Mouse (Mus musculus) heart, postnatal 0 days (tissue): ENCODE data around the gene Ap3b2. TPM values are rescaled to one million over a fixed set of nuclear protein-coding genes. Genes with fewer than 3 reads are reported as not detected.

Source experiments
- ATAC-seq: fragments of 200-750 bp; cut with Nextera tagmentation; 2 replicates; pipeline ENCODE4 v1.8.0; 2017; ENCODE audit warnings: low read depth, moderate number of reproducible peaks, moderate library complexity; ENCODE audit not compliant: insufficient read depth
- DNase-seq: peaks from one replicate; pipeline ENCODE4 v3.0.0-alpha.2; 2016; ENCODE audit warnings: low spot score
- H3K27ac ChIP-seq: fragments of 300-500 bp; sonication (generic); 2 replicates; pipeline ENCODE4 v1.5.1; 2014; ENCODE audit warnings: low read depth, mild to moderate bottlenecking
- H3K27me3 ChIP-seq: fragments of 300-500 bp; sonication (generic); 2 replicates; pipeline ENCODE4 v1.6.1; 2014; ENCODE audit warnings: low read length, mixed read lengths; ENCODE audit not compliant: control insufficient read depth, insufficient read depth
- H3K36me3 ChIP-seq: fragments of 300-500 bp; sonication (generic); replicated peaks from 2 replicates; pipeline ENCODE4 v1.6.1; 2014; ENCODE audit warnings: low read length, mixed read lengths; ENCODE audit not compliant: control insufficient read depth, insufficient read depth
- H3K4me1 ChIP-seq: fragments of 300-500 bp; sonication (generic); 2 replicates; pipeline ENCODE4 v1.6.1; 2014; ENCODE audit warnings: antibody characterized with exemption; ENCODE audit not compliant: control insufficient read depth, insufficient read depth
- H3K4me2 ChIP-seq: fragments of 300-500 bp; sonication (generic); 2 replicates; pipeline ENCODE4 v1.6.1; 2014; ENCODE audit warnings: low read depth, mild to moderate bottlenecking, low read length, moderate library complexity
- H3K4me3 ChIP-seq: fragments of 300-500 bp; sonication (generic); 2 replicates; pipeline ENCODE4 v1.5.1; 2014; ENCODE audit warnings: low read depth, low read length
- H3K9ac ChIP-seq: fragments of 300-500 bp; sonication (generic); replicated peaks from 2 replicates; pipeline ENCODE4 v1.6.1; 2014; ENCODE audit warnings: low read depth, low read length, mixed read lengths
- H3K9me3 ChIP-seq: fragments of 300-500 bp; sonication (generic); replicated peaks from 2 replicates; pipeline ENCODE4 v1.6.1; 2016; ENCODE audit warnings: low read length; ENCODE audit not compliant: control insufficient read depth
- CTCF ChIP-seq: IDR thresholded peaks from 2 replicates; pipeline ENCODE4 v1.5.1; 2016; ENCODE audit warnings: antibody characterized with exemption, control low read depth, low read depth
- EP300 ChIP-seq: IDR thresholded peaks from 2 replicates; pipeline ENCODE4 v1.6.1; 2016; ENCODE audit warnings: antibody characterized with exemption, low read depth
- WGBS: fragments of 180-500 bp; shearing (Covaris S2); extraction: QIAGEN DNeasy Blood & Tissue Kit; methylation state at CpG from one replicate; pipeline ENCODE4 v1.1.7; 2014; 5-methylcytosine and 5-hydroxymethylcytosine counted together
- polyA plus RNA-seq: library from polyadenylated mRNA; unstranded; fragments of >200 nt; fragmentation: Nextera tagmentation; extraction: Ambion mirVana; gene quantifications from 2 replicates; pipeline ENCODE4 v1.2.1, GENCODE M21; 2015
- total RNA-seq: library from RNA; depleted of rRNA; stranded (reverse); fragments of >200 nt; gene quantifications from 2 replicates; pipeline ENCODE4 v1.2.3, GENCODE M21; 2014; ENCODE audit warnings: low replicate concordance

The Ap3b2 gene
- total and polyA plus RNA-seq, 2 experiments from 2014 or later: 0.40 TPM; not detected in 1

DNA sequence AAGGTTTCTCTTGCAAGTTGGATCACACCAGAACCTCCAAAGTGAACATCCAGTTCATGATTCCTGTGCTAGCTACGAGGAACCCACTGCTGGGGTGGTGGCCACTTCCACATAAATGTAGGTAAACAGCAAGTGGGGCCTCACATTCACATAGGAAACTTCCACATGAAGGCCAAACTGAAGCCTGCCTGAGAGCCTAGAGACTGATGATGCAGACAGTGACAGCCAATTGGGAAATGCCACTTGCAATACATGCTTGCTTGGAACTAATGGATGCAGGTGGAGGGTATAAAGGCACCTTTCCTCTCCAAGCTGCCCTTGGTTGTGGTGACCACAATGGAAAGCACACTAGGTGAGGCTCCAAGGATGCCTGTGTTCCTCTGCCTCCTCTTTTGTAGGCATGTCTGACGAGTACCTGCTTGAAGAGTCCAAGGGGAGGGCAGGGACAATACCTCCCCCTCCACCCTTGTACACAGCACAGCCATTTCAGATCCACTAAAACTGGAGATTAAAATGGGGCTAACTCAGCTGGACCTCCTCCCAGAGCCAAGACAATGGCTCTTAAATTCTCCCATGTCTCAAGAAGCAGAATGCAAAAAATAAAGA is 44.4 kb upstream of the Ap3b2 start:
- H3K36me3 ChIP-seq: peaks cover 93% of the 10 kb centered on the region
- WGBS: 70% methylated on average over 2 of the region's 2 CpGs

DNA sequence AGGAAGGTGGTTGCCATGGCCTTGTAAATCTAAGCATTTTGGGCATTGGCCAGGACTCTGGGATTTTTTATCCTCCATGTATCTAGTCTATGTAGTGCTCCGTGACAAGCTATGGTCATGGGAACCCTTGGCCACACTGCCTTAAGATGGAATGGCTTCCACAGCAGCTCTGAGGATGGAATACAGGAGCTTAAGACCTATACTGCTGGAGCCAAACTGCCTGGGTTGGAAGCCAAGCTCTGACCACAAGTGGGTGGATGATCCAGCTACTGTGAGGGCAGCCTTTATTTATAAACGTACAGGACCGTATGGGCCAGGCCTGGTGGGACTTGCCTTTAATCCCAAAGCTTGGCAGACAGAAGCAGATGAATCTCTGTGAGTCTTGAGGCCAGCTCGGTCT is 42.8 kb upstream of the Ap3b2 start:
- peaks cover 94% of the 10 kb centered on the region for H3K36me3 ChIP-seq

More for the DNA sequence above, 44.4 kb upstream of the Ap3b2 start:
- DNase-seq: no peak
- Histone ChIP-seq H3K27ac (no peak overlapping the region), H3K4me2 (no peak overlapping the region), H3K4me3 (no peak overlapping the region), H3K9me3 (no peaks in the 10 kb centered on the region), H3K9ac (no peak overlapping the region), H3K27me3 (no peaks in the 10 kb centered on the region), H3K4me1 (no peaks in the 10 kb centered on the region)
- ATAC-seq: no peak
- TF ChIP-seq EP300 (no peak), CTCF (no peak)

DNA sequence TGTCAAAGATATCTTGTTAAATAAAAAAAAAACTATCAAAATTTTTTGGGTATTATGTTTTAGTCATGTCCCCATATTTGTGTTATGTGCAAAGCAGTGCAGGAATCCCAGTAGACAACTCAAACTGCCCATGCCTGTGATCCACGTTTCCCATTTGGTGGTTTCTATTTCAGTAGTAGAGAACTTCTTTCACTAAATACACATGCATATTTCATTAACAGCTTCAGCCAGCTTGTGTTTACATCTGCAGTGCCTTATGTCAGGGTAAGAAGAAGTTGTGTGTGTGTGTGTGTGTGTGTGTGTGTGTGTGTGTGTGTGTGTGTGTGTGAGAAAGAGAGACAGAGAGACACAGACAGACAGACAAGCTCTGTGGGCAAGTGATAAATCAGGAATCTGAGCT is 37.7 kb upstream of the Ap3b2 start:
- peaks cover 82% of the 10 kb centered on the region for H3K36me3 ChIP-seq
- WGBS: 70% methylated on average over 1 of the region's 1 CpGs
- H3K27ac ChIP-seq: no peak overlapping the region
- no peak overlapping the region for H3K9ac ChIP-seq
- DNase-seq (no peak), ATAC-seq (no peak)
- H3K9me3 ChIP-seq: no peaks in the 10 kb centered on the region
- H3K4me3 ChIP-seq: no peak overlapping the region
- H3K4me2 ChIP-seq: no peak overlapping the region
- H3K4me1 ChIP-seq: no peaks in the 10 kb centered on the region
- no peak for TF ChIP-seq EP300
- no peak for TF ChIP-seq CTCF
- H3K27me3 ChIP-seq: no peaks in the 10 kb centered on the region

More for the DNA sequence above, 42.8 kb upstream of the Ap3b2 start:
- no peaks in the 10 kb centered on the region for H3K27me3 ChIP-seq
- no peak overlapping the region for H3K9ac ChIP-seq
- no peak overlapping the region for H3K4me3 ChIP-seq
- H3K27ac ChIP-seq: no peak overlapping the region
- no peak for DNase-seq
- 83% methylated on average over 4 of the region's 4 CpGs for WGBS
- no peak overlapping the region for H3K4me2 ChIP-seq
- ATAC-seq: no peak
- no peaks in the 10 kb centered on the region for H3K9me3 ChIP-seq
- no peaks in the 10 kb centered on the region for H3K4me1 ChIP-seq
- TF ChIP-seq EP300 (no peak), CTCF (no peak)

DNA sequence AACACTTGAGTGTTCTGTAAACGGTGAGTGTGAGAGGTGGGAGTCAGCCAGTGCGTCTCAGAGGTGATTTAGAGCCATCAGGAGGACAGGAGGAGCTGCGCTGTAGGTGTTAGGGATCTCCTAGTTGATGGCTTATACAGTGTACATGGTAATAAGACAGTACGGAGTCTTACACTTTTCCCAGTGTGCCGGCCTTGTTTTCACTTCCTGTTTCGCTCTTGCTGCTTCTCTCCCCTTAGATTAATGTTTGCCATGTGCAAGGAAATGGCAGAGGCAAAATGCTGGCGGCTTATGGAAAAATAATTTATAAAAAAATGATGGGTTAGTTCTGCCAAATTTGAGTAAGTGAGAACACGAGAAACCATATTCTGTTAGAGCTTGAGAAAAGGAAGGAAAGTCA is 35.2 kb upstream of the Ap3b2 start:
- H3K27ac ChIP-seq: no peak overlapping the region
- WGBS: 89% methylated on average over 8 of the region's 8 CpGs
- no peak for TF ChIP-seq EP300
- TF ChIP-seq CTCF: no peak
- H3K4me1 ChIP-seq: peaks cover 9% of the 10 kb centered on the region
- ATAC-seq (no peak), DNase-seq (no peak)
- H3K4me3 ChIP-seq: no peak overlapping the region
- H3K4me2 ChIP-seq: no peak overlapping the region
- no peaks in the 10 kb centered on the region for H3K27me3 ChIP-seq
- no peaks in the 10 kb centered on the region for H3K9me3 ChIP-seq
- peaks cover 61% of the 10 kb centered on the region for H3K36me3 ChIP-seq
- H3K9ac ChIP-seq: no peak overlapping the region

DNA sequence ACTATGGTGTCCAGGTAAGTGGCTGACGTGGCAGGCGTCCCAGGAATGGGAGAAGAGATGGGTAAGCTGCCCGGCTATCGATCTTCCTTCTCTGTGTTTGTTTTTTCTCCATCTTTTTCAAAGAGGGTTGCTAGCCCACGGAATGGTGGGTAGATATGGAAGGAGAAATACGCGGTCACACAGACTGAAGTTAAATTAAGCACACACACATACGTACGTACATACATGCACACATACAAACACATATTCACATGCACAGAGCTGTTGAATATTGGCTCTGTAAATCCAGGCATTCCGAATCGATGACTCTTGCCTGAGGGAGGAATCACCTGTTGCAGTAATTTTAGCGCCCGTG is 29.9 kb upstream of the Ap3b2 start:
- H3K9me3 ChIP-seq: no peaks in the 10 kb centered on the region
- H3K27ac ChIP-seq: peak overlapping the region; percentile 94
- peak overlapping the region; percentile 57 for H3K9ac ChIP-seq
- TF ChIP-seq CTCF: no peak
- no peak; the same call in 1 of the 2 replicates for TF ChIP-seq EP300
- no peaks in the 10 kb centered on the region for H3K27me3 ChIP-seq
- H3K4me1 ChIP-seq: peaks cover 15% of the 10 kb centered on the region
- peaks cover 14% of the 10 kb centered on the region; the same call in 1 of the 2 replicates for H3K36me3 ChIP-seq
- no peak for ATAC-seq
- H3K4me2 ChIP-seq: peak overlapping the region; percentile 71
- H3K4me3 ChIP-seq: peak overlapping the region; percentile 67
- WGBS: 3% methylated on average over 13 of the region's 13 CpGs
- no peak for DNase-seq
